Mouse (Mus musculus) ES-E14 (cell line): ENCODE measurements around the gene Rgs17.

ENCODE experiments used
- CHD2 ChIP-seq: IDR thresholded peaks from 2 replicates; pipeline ENCODE4 v1.6.1; 2014; ENCODE audit warnings: mild to moderate bottlenecking, low read depth, low read length, inconsistent platforms
- HCFC1 ChIP-seq: IDR thresholded peaks from 2 replicates; pipeline ENCODE4 v1.6.1; 2012; ENCODE audit warnings: low read length, inconsistent platforms, borderline replicate concordance; ENCODE audit not compliant: insufficient read depth
- MAFK ChIP-seq: IDR thresholded peaks from 2 replicates; pipeline ENCODE4 v1.6.1; 2014; ENCODE audit warnings: mild to moderate bottlenecking, low read depth, low read length, inconsistent platforms; ENCODE audit not compliant: insufficient read depth

GRCm38 (mm10) chr10:5798069-5798468, 124.1 kb downstream of the Rgs17 start:
- no peak for TF ChIP-seq HCFC1
- no peak for TF ChIP-seq MAFK
- no peak for TF ChIP-seq CHD2
